Mouse (Mus musculus) thymus, postnatal 10 days (tissue): ENCODE measurements around the gene C2cd5.
A peak's percentile ranks its signal among the peaks of the same experiment; 100 is the strongest.

Experiments used
- DNase-seq, 2 experiments: peaks; one replicate each; pipeline ENCODE4 v3.0.0; 2021; ENCODE audit warnings: low spot score in 2 of 2

Gene C2cd5

DNA sequence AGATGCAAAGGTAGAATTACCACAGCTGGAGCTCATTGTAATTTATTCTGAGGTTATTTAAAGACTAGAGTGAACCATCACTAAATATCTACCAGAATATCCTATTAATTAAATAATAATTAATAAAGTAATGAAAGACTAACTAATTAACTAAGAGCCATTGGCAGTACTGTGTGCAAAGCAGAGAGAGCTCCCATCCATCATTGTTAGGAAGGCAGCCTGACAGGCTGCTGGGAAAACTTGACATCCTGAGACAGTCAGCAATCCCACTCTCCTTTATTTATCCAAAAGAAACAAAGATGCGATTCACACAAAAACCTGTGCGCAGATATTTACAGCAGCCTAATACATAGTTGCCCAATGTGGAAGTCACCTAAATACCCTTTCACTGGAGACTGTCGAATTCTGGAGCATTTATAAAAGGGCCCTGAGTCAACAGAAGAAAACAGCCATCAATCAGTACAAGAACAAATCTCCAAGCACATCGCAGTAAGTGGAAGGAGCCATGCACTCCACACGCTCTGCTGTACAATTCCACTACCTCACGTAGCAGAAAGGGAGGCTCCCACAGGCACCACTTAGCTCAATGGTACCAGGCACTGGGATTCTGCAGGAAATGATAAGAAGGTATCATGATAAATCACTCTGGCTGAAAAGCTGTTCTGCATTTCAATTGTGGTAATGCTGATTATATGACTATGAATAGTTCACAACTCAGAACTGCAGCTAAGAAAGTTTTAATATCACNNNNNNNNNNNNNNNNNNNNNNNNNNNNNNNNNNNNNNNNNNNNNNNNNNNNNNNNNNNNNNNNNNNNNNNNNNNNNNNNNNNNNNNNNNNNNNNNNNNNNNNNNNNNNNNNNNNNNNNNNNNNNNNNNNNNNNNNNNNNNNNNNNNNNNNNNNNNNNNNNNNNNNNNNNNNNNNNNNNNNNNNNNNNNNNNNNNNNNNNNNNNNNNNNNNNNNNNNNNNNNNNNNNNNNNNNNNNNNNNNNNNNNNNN is 120.0 kb downstream of the C2cd5 start:
- DNase-seq: no peak

DNA sequence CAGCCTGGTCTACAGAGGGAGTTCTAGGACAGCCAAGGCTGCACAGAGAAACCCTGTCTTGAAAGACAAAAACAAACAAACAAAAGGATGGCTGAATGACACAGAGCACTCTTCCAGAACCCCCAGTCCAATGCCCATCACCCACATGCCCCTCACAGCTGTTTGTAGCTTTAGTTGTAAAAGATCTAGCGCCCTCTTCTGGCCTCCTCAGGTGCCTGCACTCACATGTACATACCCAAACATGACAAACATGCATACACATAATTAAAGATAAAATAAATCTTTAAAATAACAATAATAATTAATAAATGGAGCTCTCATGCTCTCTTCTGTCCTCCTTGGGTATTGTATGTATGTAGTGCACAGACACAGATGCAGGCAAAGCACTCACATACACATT is 122.7 kb downstream of the C2cd5 start:
- DNase-seq: no peak

DNA sequence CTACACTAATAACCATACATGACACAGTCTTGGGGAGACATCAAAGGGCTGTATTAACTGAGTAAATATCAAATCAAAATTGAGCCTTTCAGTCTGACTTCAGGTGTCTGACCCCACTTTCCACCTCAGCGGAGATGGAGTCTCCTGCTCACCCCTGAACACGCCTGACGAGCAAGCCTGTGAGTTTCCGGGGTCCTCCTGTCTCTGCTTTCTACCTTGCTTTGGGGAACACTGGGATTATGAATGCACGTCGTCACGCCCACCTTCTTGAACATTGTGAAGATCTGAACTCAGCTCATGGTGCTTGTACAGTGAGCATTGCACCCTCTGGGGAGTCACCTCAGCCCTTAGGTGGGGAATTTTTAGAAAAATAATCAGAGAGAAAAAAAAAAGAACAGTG is 126.7 kb downstream of the C2cd5 start:
- DNase-seq: no peak

DNA sequence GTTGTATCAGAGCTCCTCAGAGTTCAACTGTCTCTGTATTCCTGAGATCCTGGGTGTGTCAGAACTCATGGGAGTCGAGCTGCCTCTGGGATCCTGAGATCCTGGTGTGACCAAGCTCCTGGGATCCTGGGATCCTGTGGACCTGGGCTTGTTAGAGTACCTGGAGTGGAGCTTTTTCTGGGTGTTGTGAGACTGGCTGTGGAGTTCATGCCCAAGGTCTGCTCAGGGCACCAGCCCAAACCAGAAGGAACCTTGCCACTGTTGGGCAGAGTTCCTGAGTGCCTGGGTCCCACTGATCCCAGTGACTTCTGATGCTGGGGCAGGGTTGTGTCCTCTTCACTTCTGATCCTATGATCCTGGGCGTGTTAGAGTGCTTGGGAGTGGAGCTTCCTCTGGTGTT is 127.7 kb downstream of the C2cd5 start:
- no peak for DNase-seq

DNA sequence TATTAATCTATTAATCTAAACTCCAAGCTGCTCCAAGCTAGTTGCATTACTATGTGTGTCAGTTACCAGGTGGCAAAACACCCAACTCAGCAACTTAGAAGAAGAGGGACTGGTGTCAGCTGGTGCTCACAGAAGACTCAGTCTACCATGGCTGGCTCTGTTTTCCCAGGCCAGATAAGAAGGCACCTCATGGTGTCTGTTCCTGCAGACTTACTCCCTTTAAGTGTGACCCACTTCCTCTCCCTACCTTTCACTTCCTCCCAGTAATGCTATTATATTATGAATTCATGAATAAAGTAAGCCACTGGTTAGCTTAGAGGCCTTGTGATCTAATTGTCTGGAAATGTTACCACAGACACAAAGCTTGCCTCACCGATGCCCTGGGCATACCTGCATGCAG is 132.5 kb downstream of the C2cd5 start:
- no peak for DNase-seq

DNA sequence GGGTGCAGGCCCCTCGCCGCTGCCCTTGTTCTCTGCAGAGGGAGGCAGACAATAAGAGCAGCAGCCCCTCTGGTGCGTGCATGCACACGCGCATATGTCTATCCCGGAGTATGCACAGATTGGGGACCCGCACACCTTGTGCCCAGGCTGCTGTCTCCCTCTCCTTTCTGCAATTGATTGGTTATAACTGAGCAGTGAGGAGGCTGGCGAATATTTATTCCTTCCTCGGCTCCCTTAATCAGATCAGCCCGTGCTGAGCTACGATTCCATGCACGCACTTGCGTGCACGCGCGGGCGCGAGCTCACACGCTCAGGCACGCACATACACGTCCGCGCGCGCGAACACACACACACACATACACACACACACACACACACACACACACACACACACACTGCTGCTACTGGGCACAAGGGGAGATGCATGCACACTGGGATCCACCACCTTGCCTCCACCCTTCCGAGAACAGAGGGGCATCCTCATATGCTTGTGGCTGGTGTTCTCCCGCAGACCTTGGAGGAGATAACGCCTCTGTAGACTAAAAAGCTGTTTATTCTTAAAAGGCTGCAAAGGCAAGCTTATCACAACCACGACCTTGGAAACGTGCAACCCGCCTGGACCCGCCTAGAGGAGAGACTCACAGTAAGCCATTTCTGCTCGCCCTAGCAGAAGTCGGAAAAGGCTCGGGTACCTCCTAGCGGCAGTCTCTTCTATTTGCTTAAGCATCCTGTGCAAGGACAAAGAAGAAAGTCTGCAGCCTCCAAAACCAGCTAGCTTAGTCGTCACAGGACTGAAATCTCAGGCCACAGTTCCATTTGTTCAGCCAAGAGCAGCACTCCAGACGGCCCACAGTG is 135.2 kb downstream of the C2cd5 start:
- DNase-seq: peak; percentile 86 to 88

DNA sequence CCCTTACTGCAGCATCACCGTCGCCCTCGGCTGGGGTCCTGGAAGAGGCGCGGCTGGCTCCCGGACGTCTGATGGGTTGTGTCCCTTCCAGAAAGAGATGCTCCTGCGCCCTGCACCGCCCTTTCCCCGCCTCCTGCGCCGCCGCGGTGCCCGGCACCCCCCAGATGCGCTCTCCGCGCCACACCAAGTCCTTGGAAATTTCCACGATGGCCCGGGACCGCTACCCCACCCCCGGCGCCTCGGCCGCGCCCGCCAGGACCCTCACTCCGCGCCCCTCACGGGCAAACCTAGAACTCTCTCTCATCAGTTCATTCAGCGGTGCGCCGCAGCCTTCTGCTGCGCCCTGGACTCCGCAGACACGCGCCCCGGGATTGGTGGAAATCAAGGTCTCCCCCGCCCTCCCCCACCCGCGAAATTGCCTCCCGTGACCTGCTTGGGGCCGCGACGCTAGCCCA is 135.8 kb downstream of the C2cd5 start, which contains the start of gene St8sia1:
Gene St8sia1, minus strand, starts transcription at position 377 of the 455 bp plus-strand sequence.
- peak; percentile 56 to 63 for DNase-seq

DNA sequence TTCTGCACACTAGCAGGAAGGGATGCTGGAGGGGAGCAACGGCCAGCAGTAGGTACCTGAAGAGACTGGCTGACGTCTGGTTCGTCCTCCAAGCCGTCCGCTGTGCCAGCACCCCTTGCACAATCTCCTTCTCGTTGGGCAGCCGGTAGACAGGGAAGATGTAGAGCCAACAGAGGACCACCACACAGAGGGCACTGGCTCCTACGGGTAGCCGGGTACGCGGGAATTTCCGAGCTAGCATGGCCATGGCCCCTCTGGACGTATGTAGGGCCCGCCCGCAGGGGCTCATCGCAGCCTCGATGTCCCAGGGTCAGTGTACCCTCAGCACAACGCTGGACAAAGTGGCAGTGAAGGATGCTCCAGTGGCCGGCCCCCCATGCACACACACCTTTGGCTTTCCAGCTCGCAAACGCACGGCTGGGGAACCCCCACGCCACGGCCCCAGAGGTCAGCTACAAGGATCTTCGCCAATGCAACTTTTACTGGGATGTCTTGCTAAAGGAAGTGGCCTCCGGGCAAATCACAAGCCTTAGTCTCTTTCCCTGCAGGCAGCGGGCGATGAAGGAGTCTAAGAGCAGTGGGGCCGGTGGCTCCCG is 136.4 kb downstream of the C2cd5 start:
- peak; percentile 41 to 44 for DNase-seq

DNA sequence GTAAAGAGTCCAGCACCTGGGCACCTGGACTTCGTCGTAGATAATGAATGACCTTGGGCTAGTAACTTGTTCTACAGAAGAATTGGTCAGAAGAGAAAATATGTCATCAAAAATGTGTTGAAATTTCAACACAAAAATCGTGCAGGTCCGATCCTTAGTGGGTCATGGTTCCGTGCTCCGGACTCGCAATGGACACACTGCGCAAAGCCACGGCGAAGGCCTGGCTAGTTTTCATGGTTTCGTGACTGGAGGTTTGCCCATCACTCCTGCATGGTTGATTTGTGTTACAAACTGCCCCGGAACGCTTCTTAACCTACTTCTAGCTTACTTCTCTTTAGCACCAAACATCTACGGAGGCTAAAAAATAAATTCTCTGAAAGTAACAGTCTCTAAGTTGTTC is 137.1 kb downstream of the C2cd5 start:
- no peak for DNase-seq

DNA sequence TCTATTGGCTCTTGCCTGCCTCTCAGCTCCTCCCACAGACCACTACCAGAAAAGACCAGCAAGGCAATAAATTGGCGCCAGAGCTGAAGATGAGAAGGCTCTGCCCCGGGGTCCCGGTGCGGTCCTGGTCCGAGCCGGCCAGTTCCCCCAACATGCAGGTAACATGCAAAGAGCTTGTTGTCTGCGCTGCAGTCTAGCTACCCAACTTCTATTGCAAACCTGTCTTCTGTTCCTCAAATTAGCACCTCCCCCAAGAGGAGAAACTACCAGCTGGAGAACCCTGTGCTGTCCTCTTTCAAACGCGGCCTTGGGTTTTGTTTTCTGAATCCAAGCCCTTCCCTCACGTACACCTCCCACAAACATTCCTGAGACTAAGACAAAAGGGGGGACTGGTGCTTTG is 137.5 kb downstream of the C2cd5 start:
- peak; percentile 42 to 55 for DNase-seq

DNA sequence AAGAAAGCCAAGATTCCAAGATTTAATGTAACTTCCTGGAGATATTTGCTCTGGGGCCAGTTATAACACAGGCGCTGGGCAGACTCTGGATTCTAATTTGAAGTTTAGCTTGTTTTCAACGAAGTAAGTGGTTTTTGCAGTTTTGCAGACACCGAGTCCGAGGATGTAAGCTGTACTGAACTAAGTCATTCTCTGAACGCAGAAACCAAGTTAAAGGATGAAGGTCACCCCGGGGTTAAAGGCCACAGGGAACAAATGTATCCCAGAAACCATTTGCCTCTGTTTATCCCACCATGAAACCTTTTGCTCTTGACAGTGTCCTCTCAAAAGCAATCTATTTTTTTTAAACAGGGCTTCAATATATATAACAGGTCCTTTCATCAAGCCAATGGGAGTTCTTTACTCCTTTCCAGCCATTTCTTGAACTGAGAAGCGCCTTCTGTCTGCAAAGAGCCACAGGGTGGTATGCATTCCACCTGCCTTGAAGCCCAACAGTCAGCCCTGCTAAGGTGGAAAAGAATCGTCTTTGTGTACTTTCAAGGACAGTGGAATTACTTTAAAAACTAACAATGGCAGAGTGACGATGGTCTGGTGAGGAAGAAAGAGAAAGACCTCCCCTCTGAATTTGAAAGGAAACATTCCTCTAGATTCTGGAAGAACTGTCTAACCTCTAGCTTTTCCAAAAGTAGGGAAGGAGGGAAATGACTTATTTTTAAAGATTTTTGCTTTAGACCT is 138.1 kb downstream of the C2cd5 start:
- no peak for DNase-seq
